Mouse (Mus musculus) hindbrain, embryonic 16.5 days (tissue): ENCODE measurements at regions not wholly inside any gene's neighbourhood (a gene's known extent, or its start where the extent isn't known, plus 50 kb on each side); places are given as distances from the start of the nearest gene placed in this dataset.
A peak's percentile ranks its signal among the peaks of the same experiment; 100 is the strongest.

ENCODE experiments used
- ATAC-seq: fragments of 200-750 bp; cut with Nextera tagmentation; 2 replicates; pipeline ENCODE4 v1.8.0; 2017; ENCODE audit warnings: moderate TSS enrichment, moderate library complexity
- H3K27ac ChIP-seq: fragments of 300-500 bp; sonication (generic); 2 replicates; pipeline ENCODE4 v1.5.1; 2014; ENCODE audit warnings: low read depth, mild to moderate bottlenecking, control low read depth, low read length, moderate library complexity
- H3K27me3 ChIP-seq: fragments of 300-500 bp; sonication (generic); replicated peaks from 2 replicates; pipeline ENCODE4 v1.6.1; 2014; ENCODE audit warnings: low read length; ENCODE audit not compliant: control insufficient read depth, insufficient read depth
- H3K36me3 ChIP-seq: fragments of 300-500 bp; sonication (generic); 2 replicates; pipeline ENCODE4 v1.6.1; 2014; ENCODE audit warnings: mild to moderate bottlenecking, low read length, moderate library complexity, mixed read lengths; ENCODE audit not compliant: control insufficient read depth, insufficient read depth
- H3K4me1 ChIP-seq: fragments of 300-500 bp; sonication (generic); 2 replicates; pipeline ENCODE4 v1.6.1; 2014; ENCODE audit warnings: low read depth, low read length; ENCODE audit not compliant: control insufficient read depth, insufficient read depth
- H3K4me2 ChIP-seq: fragments of 300-500 bp; sonication (generic); 2 replicates; pipeline ENCODE4 v1.6.1; 2014; ENCODE audit warnings: mild to moderate bottlenecking, low read length, control low read depth, moderate library complexity
- H3K4me3 ChIP-seq: fragments of 300-500 bp; sonication (generic); 2 replicates; pipeline ENCODE4 v1.5.1; 2014; ENCODE audit warnings: mild to moderate bottlenecking, low read length, control low read depth, moderate library complexity
- H3K9ac ChIP-seq: fragments of 300-500 bp; sonication (generic); 2 replicates; pipeline ENCODE4 v1.6.1; 2014; ENCODE audit warnings: low read depth, mild to moderate bottlenecking, control low read depth, low read length, moderate library complexity
- H3K9me3 ChIP-seq: fragments of 300-500 bp; sonication (generic); 2 replicates; pipeline ENCODE4 v1.6.1; 2014; ENCODE audit warnings: mild to moderate bottlenecking, low read length, moderate library complexity; ENCODE audit not compliant: control insufficient read depth
- WGBS: fragments of 180-500 bp; shearing (Covaris S2); extraction: QIAGEN DNeasy Blood & Tissue Kit; methylation state at CpG from one replicate; pipeline ENCODE4 v1.1.7; 2014; 5-methylcytosine and 5-hydroxymethylcytosine counted together

DNA sequence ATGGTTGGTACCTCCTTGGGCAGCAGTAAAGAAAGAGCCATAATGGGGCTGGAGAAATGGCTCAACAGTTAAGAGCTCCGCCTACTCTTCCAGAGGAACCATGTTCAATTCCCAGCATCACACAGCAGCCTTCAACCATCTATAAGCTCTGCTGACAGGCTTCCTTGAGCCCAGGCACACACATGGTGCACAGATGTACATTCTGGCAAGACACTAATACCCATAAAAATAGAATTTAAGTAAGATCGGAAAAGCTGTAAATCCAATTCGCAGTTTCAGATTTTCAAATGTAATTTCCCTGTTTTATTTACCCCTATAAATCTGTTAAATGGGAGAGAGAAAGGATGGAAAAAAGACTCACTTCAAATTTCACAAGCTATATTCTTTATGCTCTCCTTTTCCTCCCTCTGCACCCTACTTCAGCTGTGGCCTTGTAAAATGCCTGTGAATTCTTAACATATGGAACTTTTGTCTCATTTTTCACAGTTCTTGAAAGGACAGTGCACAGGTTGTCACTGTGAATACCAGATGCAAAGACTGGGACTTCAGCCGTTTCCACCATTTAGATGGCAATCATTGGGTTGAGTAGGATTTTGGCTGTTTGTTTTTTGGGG, 58.5 kb upstream of the Ccdc90b start:
- Histone ChIP-seq H3K9ac (no peak overlapping the region), H3K4me3 (no peak overlapping the region), H3K4me1 (no peaks in the 10 kb centered on the region), H3K36me3 (no peaks in the 10 kb centered on the region), H3K4me2 (no peak overlapping the region), H3K27me3 (no peaks in the 10 kb centered on the region), H3K9me3 (no peaks in the 10 kb centered on the region), H3K27ac (no peak overlapping the region)
- WGBS = 90% methylated on average over 4 of the region's 4 CpGs
- ATAC-seq = no peak

GRCm38 (mm10) chr7:92506378-92506777, 54.6 kb upstream of the Ccdc90b start:
- Histone ChIP-seq H3K4me3 (no peak overlapping the region), H3K9ac (no peak overlapping the region), H3K27ac (no peak overlapping the region), H3K4me2 (no peak overlapping the region), H3K27me3 (no peaks in the 10 kb centered on the region), H3K9me3 (no peaks in the 10 kb centered on the region), H3K36me3 (no peaks in the 10 kb centered on the region), H3K4me1 (no peaks in the 10 kb centered on the region)
- WGBS = 50% methylated on average over 5 of the region's 5 CpGs
- ATAC-seq = 0 out of 2 replicates have a peak, but pooled peaks have one; percentile 50

DNA sequence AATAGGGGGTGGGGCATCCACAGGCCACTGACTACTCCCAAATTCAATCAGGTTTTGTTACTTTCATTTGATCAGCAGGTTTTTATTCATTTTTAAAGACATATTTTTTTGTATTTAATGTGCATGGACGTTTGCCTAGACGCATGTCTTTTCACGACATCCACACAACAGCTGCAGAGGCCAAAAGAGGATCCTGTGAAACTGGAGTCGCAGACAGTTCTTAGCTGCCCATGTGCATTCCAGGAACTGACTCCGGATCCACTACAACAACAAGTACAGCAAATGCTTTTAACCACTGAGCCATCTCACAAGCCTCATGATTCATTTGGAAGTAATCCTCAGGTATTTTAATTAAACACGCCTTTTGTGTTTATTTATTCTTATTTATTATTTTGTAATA, 51.9 kb upstream of the Ccdc90b start:
- H3K9me3 ChIP-seq = no peaks in the 10 kb centered on the region
- H3K36me3 ChIP-seq = no peaks in the 10 kb centered on the region
- H3K4me2 ChIP-seq = no peak overlapping the region
- no peak overlapping the region for H3K27ac ChIP-seq
- no peak overlapping the region for H3K4me3 ChIP-seq
- H3K27me3 ChIP-seq = no peaks in the 10 kb centered on the region
- ATAC-seq = no peak
- no peaks in the 10 kb centered on the region for H3K4me1 ChIP-seq
- WGBS = 79% methylated on average over 6 of the region's 6 CpGs
- no peak overlapping the region for H3K9ac ChIP-seq
